Mouse (Mus musculus) G1E-ER4 (cell line): ENCODE measurements around the gene Prkd2. TPM values are rescaled to one million over a fixed set of nuclear protein-coding genes. Genes with fewer than 3 reads are reported as not detected.

Experiments used
- GATA1 ChIP-seq: IDR thresholded peaks from one replicate; pipeline ENCODE4 v1.8.0; 2012; ENCODE audit warnings: low read length, inconsistent platforms
- polyA plus RNA-seq: library from polyadenylated mRNA; stranded (reverse); fragments of >175 nt; gene quantifications from 2 replicates; pipeline ENCODE4 v1.2.3, GENCODE M21; 2012

The Prkd2 gene
- 16.1 and 29.6 TPM in 2 replicates for polyA plus RNA-seq

GRCm38 (mm10) chr7:16842645-16843063 is at the start of gene Prkd2:
TSS of gene Prkd2 (plus strand) at chr7:16842902.
- no peak for TF ChIP-seq GATA1

GRCm38 (mm10) chr7:16793010-16793725 is 49.5 kb upstream of the Prkd2 start:
- no peak for TF ChIP-seq GATA1

- TF ChIP-seq GATA1 = no peak
Measured at GRCm38 (mm10) chr7:16794886-16795285, 47.8 kb upstream of the Prkd2 start.

- no peak for TF ChIP-seq GATA1
Measured at GRCm38 (mm10) chr7:16804409-16805028, 38.2 kb upstream of the Prkd2 start.

- TF ChIP-seq GATA1 = no peak
Measured at GRCm38 (mm10) chr7:16807936-16808335, 34.8 kb upstream of the Prkd2 start.

- TF ChIP-seq GATA1 = no peak
Measured at GRCm38 (mm10) chr7:16808647-16809046, 34.1 kb upstream of the Prkd2 start.

GRCm38 (mm10) chr7:16809739-16810138 is 33.0 kb upstream of the Prkd2 start:
- no peak for TF ChIP-seq GATA1

GRCm38 (mm10) chr7:16810399-16810919 is 32.2 kb upstream of the Prkd2 start:
- no peak for TF ChIP-seq GATA1

- no peak for TF ChIP-seq GATA1
Measured at GRCm38 (mm10) chr7:16810920-16811648, 31.6 kb upstream of the Prkd2 start.

GRCm38 (mm10) chr7:16811649-16812070 is 31.0 kb upstream of the Prkd2 start:
- no peak for TF ChIP-seq GATA1

GRCm38 (mm10) chr7:16812505-16812904 is 30.2 kb upstream of the Prkd2 start:
- TF ChIP-seq GATA1 = no peak

- no peak for TF ChIP-seq GATA1
Measured at GRCm38 (mm10) chr7:16815351-16815941, 27.3 kb upstream of the Prkd2 start, which contains the start of gene Strn4. TSS of gene Strn4 (plus strand) at chr7:16815889.

- TF ChIP-seq GATA1 = no peak
Measured at GRCm38 (mm10) chr7:16816078-16816474, 26.6 kb upstream of the Prkd2 start.

- no peak for TF ChIP-seq GATA1
Measured at GRCm38 (mm10) chr7:16816475-16817122, 26.1 kb upstream of the Prkd2 start, which contains the start of gene Fkrp. TSS of gene Fkrp (minus strand) at chr7:16816732.

GRCm38 (mm10) chr7:16817693-16818092 is 25.0 kb upstream of the Prkd2 start:
- TF ChIP-seq GATA1 = no peak
